Mouse (Mus musculus) stomach, postnatal 0 days (tissue): ENCODE results near the gene Tnr.

Experiments
- CTCF ChIP-seq: IDR thresholded peaks from 2 replicates; pipeline ENCODE4 v1.5.1; 2016; ENCODE audit warnings: antibody characterized with exemption, low read depth, mild to moderate bottlenecking, moderate library complexity
- EP300 ChIP-seq: optimal IDR thresholded peaks from 2 replicates; pipeline ENCODE3; 2016; ENCODE audit warnings: antibody characterized with exemption

DNA sequence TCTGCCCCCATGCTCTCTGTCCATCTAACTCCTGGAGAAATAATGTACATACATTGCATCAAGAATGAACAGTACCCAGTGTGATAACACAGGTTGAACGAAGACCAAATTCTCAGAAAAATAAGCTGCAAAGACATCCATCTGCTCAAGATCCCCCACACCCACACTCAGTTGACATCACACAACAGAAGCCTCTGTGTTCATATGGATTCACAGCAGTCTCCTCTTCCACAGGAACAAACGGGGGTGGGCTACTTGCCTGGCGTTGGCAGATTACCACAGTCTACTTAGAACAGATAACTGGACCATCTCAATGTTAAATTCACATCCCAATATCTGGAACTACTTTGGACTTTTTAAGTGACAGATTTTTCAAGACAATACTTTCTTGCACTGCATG is 349.3 kb downstream of the Tnr start:
- TF ChIP-seq EP300 (no peak), CTCF (no peak)
